Mouse (Mus musculus): ENCODE measurements around the gene Gas7. TPM values are rescaled to one million over a fixed set of nuclear protein-coding genes. Genes with fewer than 3 reads are reported as not detected.

Gene Gas7
- polyA plus RNA-seq, 1 experiment from 2014 or later, result 5.4 TPM

GRCm38 (mm10) chr11:67681871-67682270, 226.6 kb downstream of the Gas7 start:
- H3K4me1 ChIP-seq (ENCODE audit: control insufficient read depth, insufficient read depth, low read length), result no peaks in the 10 kb centered on the region
- 70% methylated on average over 3 of the region's 3 CpGs for WGBS (ENCODE audit: insufficient replicate concordance)
- no peaks in the 10 kb centered on the region for H3K36me3 ChIP-seq (ENCODE audit: control insufficient read depth, insufficient read depth, low read length)
- no peak for ATAC-seq (replicated peaks; ENCODE audit: insufficient number of reproducible peaks, low FRiP score, low TSS enrichment)
- no peak overlapping the region for H3K27ac ChIP-seq (ENCODE audit: low read depth, low read length)
- H3K9ac ChIP-seq (ENCODE audit: low read depth, low read length), result no peak overlapping the region
- no peaks in the 10 kb centered on the region for H3K9me3 ChIP-seq (replicated peaks; ENCODE audit: control insufficient read depth, low read length)
- H3K27me3 ChIP-seq (ENCODE audit: control insufficient read depth, insufficient read depth, low read length), result no peaks in the 10 kb centered on the region
- no peak overlapping the region for H3K4me3 ChIP-seq (ENCODE audit: low read depth, low read length)
- no peak overlapping the region for H3K4me2 ChIP-seq

DNA sequence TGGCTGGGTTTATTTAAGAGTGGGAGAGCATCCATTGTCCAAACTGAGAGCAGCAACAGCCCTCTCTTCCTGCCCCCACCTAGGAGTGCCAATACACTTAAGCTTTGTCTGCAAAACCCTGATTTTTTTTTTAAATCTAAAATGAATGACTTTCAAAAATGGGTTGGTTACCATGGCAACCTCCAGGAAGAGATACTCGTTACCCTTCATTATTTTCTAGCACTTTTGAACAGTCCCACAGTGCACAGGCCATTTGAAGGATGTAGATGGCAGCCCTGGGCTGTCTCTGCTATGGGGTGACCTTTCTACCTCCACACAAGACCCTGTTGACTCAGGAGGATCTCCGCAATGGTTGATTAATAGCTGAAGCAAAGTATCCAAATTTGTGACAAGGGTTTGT, 230.9 kb downstream of the Gas7 start:
- no peak overlapping the region for H3K27ac ChIP-seq (ENCODE audit: low read depth, low read length)
- no peaks in the 10 kb centered on the region for H3K9me3 ChIP-seq (replicated peaks; ENCODE audit: control insufficient read depth, low read length)
- H3K9ac ChIP-seq (ENCODE audit: low read depth, low read length), result no peak overlapping the region
- 84% methylated on average over 2 of the region's 2 CpGs for WGBS (ENCODE audit: insufficient replicate concordance)
- H3K4me1 ChIP-seq (ENCODE audit: control insufficient read depth, insufficient read depth, low read length), result no peaks in the 10 kb centered on the region
- no peak for ATAC-seq (replicated peaks; ENCODE audit: insufficient number of reproducible peaks, low FRiP score, low TSS enrichment)
- no peaks in the 10 kb centered on the region for H3K36me3 ChIP-seq (ENCODE audit: control insufficient read depth, insufficient read depth, low read length)
- H3K4me2 ChIP-seq, result no peak overlapping the region
- no peaks in the 10 kb centered on the region for H3K27me3 ChIP-seq (ENCODE audit: control insufficient read depth, insufficient read depth, low read length)
- H3K4me3 ChIP-seq (ENCODE audit: low read depth, low read length), result no peak overlapping the region

GRCm38 (mm10) chr11:67694703-67695376, 239.6 kb downstream of the Gas7 start, which contains the start of gene Rcvrn:
Rcvrn (plus strand) TSS chr11:67695326.
- no peaks in the 10 kb centered on the region for H3K9me3 ChIP-seq (replicated peaks; ENCODE audit: control insufficient read depth, low read length)
- H3K4me3 ChIP-seq (ENCODE audit: low read depth, low read length), result no peak within 1 kb of the TSS
- no peak within 1 kb of the TSS for H3K9ac ChIP-seq (ENCODE audit: low read depth, low read length)
- peaks cover 2% of the 10 kb centered on the region; the same call in 1 of the 2 replicates for H3K27me3 ChIP-seq (ENCODE audit: control insufficient read depth, insufficient read depth, low read length)
- WGBS (ENCODE audit: insufficient replicate concordance), result 53% methylated on average over 7 of the region's 7 CpGs
- H3K4me1 ChIP-seq (ENCODE audit: control insufficient read depth, insufficient read depth, low read length), result no peaks in the 10 kb centered on the region
- no peak for ATAC-seq (replicated peaks; ENCODE audit: insufficient number of reproducible peaks, low FRiP score, low TSS enrichment)
- H3K4me2 ChIP-seq, result no peak within 1 kb of the TSS
- no peak within 1 kb of the TSS for H3K27ac ChIP-seq (ENCODE audit: low read depth, low read length)
- no peaks in the 10 kb centered on the region for H3K36me3 ChIP-seq (ENCODE audit: control insufficient read depth, insufficient read depth, low read length)

DNA sequence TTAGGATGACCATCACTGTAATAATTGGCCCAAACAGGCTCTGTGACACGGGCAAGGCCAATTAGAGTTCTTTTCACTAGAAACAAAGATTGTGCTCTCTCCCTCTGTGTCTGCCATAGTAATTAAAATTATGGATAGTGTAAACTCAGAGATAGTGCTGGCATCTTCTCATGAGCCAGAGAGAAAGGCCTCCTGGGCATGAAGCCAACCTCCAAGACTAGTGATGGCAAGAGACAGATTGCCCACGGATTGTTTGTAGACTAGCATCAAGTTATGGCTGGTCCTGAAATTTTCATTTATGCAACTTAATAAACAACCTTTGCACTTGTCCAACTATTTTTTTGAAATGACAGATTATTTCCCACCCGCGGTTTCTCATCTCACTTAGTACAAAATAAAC, 257.7 kb downstream of the Gas7 start:
- Histone ChIP-seq H3K4me2 (no peak overlapping the region), H3K9me3 (replicated peaks; ENCODE audit: control insufficient read depth, low read length) (no peaks in the 10 kb centered on the region), H3K9ac (ENCODE audit: low read depth, low read length) (no peak overlapping the region), H3K27ac (ENCODE audit: low read depth, low read length) (no peak overlapping the region), H3K36me3 (ENCODE audit: control insufficient read depth, insufficient read depth, low read length) (no peaks in the 10 kb centered on the region), H3K4me3 (ENCODE audit: low read depth, low read length) (no peak overlapping the region), H3K27me3 (ENCODE audit: control insufficient read depth, insufficient read depth, low read length) (no peaks in the 10 kb centered on the region), H3K4me1 (ENCODE audit: control insufficient read depth, insufficient read depth, low read length) (no peaks in the 10 kb centered on the region)
- ATAC-seq (replicated peaks; ENCODE audit: insufficient number of reproducible peaks, low FRiP score, low TSS enrichment), result no peak
- WGBS (ENCODE audit: insufficient replicate concordance), result 81% methylated on average over 4 of the region's 4 CpGs

DNA sequence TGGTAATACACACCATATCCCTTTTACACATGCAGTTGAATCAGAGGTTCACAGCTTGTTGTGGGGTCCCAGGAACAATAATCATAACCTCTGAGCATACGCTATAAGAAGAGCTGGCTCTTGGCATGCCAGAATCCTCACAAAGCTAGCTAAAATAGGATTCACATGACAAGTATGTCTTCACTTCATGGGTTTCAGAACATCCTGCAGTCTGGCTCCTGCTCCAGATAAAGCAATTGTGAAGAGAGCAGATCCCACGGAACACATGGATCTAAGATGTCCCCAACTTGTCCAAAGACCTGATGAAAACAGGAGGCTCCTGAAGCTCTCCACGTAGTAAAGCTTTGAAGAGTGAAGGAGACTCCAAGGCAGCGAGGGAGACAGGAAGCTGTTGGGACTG, 260.1 kb downstream of the Gas7 start:
- no peak for ATAC-seq (replicated peaks; ENCODE audit: insufficient number of reproducible peaks, low FRiP score, low TSS enrichment)
- Histone ChIP-seq H3K27ac (ENCODE audit: low read depth, low read length) (no peak overlapping the region), H3K9me3 (replicated peaks; ENCODE audit: control insufficient read depth, low read length) (no peaks in the 10 kb centered on the region), H3K27me3 (ENCODE audit: control insufficient read depth, insufficient read depth, low read length) (no peaks in the 10 kb centered on the region), H3K9ac (ENCODE audit: low read depth, low read length) (no peak overlapping the region), H3K36me3 (ENCODE audit: control insufficient read depth, insufficient read depth, low read length) (no peaks in the 10 kb centered on the region), H3K4me3 (ENCODE audit: low read depth, low read length) (no peak overlapping the region), H3K4me1 (ENCODE audit: control insufficient read depth, insufficient read depth, low read length) (no peaks in the 10 kb centered on the region), H3K4me2 (no peak overlapping the region)
- WGBS (ENCODE audit: insufficient replicate concordance), result 76% methylated on average over 4 of the region's 4 CpGs

DNA sequence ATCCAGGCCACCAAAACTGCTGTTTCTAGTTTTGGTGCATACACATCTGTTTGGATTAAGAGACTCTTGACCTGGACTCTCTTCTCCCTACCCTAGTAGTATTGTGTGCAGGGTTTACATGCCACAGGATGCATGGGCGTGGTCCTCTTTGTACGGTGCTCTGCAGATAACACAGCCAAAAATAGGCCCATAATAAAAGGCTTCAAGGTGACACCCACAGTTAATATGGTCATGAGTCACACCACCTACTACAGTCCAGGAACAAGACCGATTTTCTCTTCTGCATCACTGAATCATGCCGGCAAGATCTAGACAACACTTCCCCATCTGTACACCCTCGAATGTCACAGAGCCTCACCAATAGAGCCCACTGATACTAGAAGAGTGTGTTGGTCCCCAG, 266.2 kb downstream of the Gas7 start:
- Histone ChIP-seq H3K9ac (ENCODE audit: low read depth, low read length) (no peak overlapping the region), H3K4me1 (ENCODE audit: control insufficient read depth, insufficient read depth, low read length) (0 out of 2 replicates have a peak, but pooled peaks cover 3% of the 10 kb centered on the region), H3K4me3 (ENCODE audit: low read depth, low read length) (no peak overlapping the region), H3K36me3 (ENCODE audit: control insufficient read depth, insufficient read depth, low read length) (no peaks in the 10 kb centered on the region), H3K27ac (ENCODE audit: low read depth, low read length) (no peak overlapping the region), H3K4me2 (no peak overlapping the region), H3K9me3 (replicated peaks; ENCODE audit: control insufficient read depth, low read length) (no peaks in the 10 kb centered on the region), H3K27me3 (ENCODE audit: control insufficient read depth, insufficient read depth, low read length) (no peaks in the 10 kb centered on the region)
- no peak for ATAC-seq (replicated peaks; ENCODE audit: insufficient number of reproducible peaks, low FRiP score, low TSS enrichment)
- WGBS (ENCODE audit: insufficient replicate concordance), result 74% methylated on average over 5 of the region's 5 CpGs

- H3K4me3 ChIP-seq (ENCODE audit: low read depth, low read length), result no peak overlapping the region
- H3K4me2 ChIP-seq, result no peak overlapping the region
- no peak for ATAC-seq (replicated peaks; ENCODE audit: insufficient number of reproducible peaks, low FRiP score, low TSS enrichment)
- H3K36me3 ChIP-seq (ENCODE audit: control insufficient read depth, insufficient read depth, low read length), result no peaks in the 10 kb centered on the region
- H3K27me3 ChIP-seq (ENCODE audit: control insufficient read depth, insufficient read depth, low read length), result no peaks in the 10 kb centered on the region
- H3K9me3 ChIP-seq (replicated peaks; ENCODE audit: control insufficient read depth, low read length), result no peaks in the 10 kb centered on the region
- no peak overlapping the region for H3K9ac ChIP-seq (ENCODE audit: low read depth, low read length)
- H3K27ac ChIP-seq (ENCODE audit: low read depth, low read length), result no peak overlapping the region
- H3K4me1 ChIP-seq (ENCODE audit: control insufficient read depth, insufficient read depth, low read length), result 0 out of 2 replicates have a peak, but pooled peaks cover 3% of the 10 kb centered on the region
- WGBS (ENCODE audit: insufficient replicate concordance), result 59% methylated on average over 7 of the region's 7 CpGs
Observed at GRCm38 (mm10) chr11:67722399-67723156, 267.3 kb downstream of the Gas7 start.

- Histone ChIP-seq H3K36me3 (ENCODE audit: control insufficient read depth, insufficient read depth, low read length) (no peaks in the 10 kb centered on the region), H3K4me3 (ENCODE audit: low read depth, low read length) (no peak overlapping the region), H3K27ac (ENCODE audit: low read depth, low read length) (no peak overlapping the region), H3K9ac (ENCODE audit: low read depth, low read length) (no peak overlapping the region), H3K9me3 (replicated peaks; ENCODE audit: control insufficient read depth, low read length) (no peaks in the 10 kb centered on the region), H3K27me3 (ENCODE audit: control insufficient read depth, insufficient read depth, low read length) (no peaks in the 10 kb centered on the region), H3K4me1 (ENCODE audit: control insufficient read depth, insufficient read depth, low read length) (0 out of 2 replicates have a peak, but pooled peaks cover 3% of the 10 kb centered on the region), H3K4me2 (no peak overlapping the region)
- 56% methylated on average over 8 of the region's 8 CpGs for WGBS (ENCODE audit: insufficient replicate concordance)
- no peak for ATAC-seq (replicated peaks; ENCODE audit: insufficient number of reproducible peaks, low FRiP score, low TSS enrichment)
Observed at GRCm38 (mm10) chr11:67723231-67724013, 268.2 kb downstream of the Gas7 start.

All from heart, embryonic 11.5 days (tissue).